Mouse (Mus musculus): ENCODE results near the gene Poll. TPM values are rescaled to one million over a fixed set of nuclear protein-coding genes. Genes with fewer than 3 reads are reported as not detected.

Poll gene
- polyA plus RNA-seq, 1 experiment = 11.6 TPM

DNA sequence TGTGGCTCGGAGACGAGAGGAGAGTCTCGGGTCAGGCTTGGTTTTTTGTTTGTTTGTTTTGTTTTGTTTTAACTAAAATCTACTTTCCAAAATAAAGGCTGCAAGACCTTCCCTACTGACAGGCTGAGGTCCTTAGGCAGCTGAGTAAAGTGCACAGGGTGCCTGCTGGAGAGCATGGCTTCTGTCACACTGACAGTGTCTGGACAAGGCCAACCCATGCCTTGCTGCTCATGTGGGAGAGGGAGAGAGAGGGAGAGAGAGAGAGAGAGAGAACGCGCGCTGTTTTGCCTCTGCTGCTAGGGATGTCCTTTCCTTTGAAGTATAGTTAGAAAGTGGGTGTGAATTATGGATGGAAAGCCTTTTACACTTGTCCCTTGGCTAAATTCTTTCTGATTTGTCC is 28.8 kb downstream of the Poll start:
- no peak overlapping the region for H3K4me2 ChIP-seq (ENCODE audit: low read depth)
- H3K36me3 ChIP-seq (ENCODE audit: control insufficient read depth, insufficient read depth) = no peaks in the 10 kb centered on the region
- no peaks in the 10 kb centered on the region for H3K27me3 ChIP-seq (ENCODE audit: control insufficient read depth, insufficient read depth, insufficient read length)
- no peak overlapping the region for H3K4me3 ChIP-seq
- no peaks in the 10 kb centered on the region for H3K79me2 ChIP-seq (ENCODE audit: control insufficient read depth, insufficient read depth)
- TF ChIP-seq REST (IDR thresholded peaks at IDR 0.05; ENCODE audit: insufficient read depth, insufficient read length) (no peak), POLR2AphosphoS2 (IDR thresholded peaks at IDR 0.05; ENCODE audit: insufficient read length, low read depth) (no peak), TCF3 (IDR thresholded peaks at IDR 0.05; ENCODE audit: insufficient read length, low read depth) (no peak), TCF12 (IDR thresholded peaks at IDR 0.05; ENCODE audit: insufficient read depth, poor library complexity, severe bottlenecking) (no peak), MAX (IDR thresholded peaks at IDR 0.05; ENCODE audit: low read depth) (no peak), MYOG (IDR thresholded peaks at IDR 0.05; ENCODE audit: control insufficient read depth in 1 of 3, insufficient read depth in 1 of 3, insufficient read length in 2 of 3, low read depth in 2 of 3) (no peak), MYOD1 (IDR thresholded peaks at IDR 0.05; ENCODE audit: control insufficient read depth in 1 of 3, insufficient read length in 2 of 3, low read depth in 2 of 3) (no peak), POLR2A (IDR thresholded peaks at IDR 0.05; ENCODE audit: insufficient read length, low read depth) (no peak), CEBPB (IDR thresholded peaks at IDR 0.05; ENCODE audit: insufficient read depth, poor library complexity, severe bottlenecking) (no peak), E2F4 (IDR thresholded peaks at IDR 0.05; ENCODE audit: insufficient read depth) (no peak), SRF (IDR thresholded peaks at IDR 0.05; ENCODE audit: control insufficient read depth, insufficient read length, low read depth) (no peak), USF1 (IDR thresholded peaks at IDR 0.05; ENCODE audit: low read depth) (no peak)
- H3ac ChIP-seq (ENCODE audit: control insufficient read depth, insufficient read length) = no peak overlapping the region

DNA sequence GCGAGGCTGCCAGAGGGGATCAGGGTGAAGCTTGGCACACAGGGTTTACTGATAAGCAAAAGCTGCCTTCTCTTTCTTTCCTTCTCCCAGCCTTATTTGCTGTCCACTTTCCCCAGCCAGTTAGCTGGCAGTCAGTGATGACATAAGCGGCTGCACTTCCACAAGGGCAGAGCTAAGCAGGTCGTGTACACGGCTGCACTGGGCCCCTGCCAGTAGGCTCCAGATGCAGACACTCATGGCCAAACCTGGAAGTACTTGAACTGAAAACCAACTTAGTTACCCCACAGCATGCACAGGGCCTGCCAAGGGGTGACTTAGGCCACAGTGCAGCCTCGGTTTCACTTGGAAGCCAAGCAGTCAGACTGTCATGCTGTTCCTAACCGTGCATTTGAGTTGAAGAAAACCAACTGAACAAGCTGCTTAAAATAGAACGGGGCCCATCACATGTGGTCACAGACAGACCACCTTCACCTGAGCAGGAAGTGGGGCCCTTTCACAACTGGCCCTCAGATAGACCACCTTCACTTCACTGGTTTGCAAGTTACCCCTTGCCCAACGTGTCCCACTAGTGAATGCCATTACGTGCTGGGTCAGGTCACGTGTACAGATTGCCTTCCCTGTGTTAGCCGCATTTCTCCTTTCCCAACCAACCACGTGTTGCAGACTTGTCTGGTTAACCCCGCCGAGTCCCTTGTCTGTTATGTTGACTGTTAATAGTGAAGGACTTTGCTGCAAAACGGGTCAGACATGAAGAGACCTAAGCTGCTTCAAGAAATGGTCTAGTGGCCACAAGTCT is 29.9 kb downstream of the Poll start:
- Histone ChIP-seq H3ac (ENCODE audit: control insufficient read depth, insufficient read length) (no peak overlapping the region), H3K36me3 (ENCODE audit: control insufficient read depth, insufficient read depth) (no peaks in the 10 kb centered on the region), H3K4me2 (ENCODE audit: low read depth) (no peak overlapping the region), H3K27me3 (ENCODE audit: control insufficient read depth, insufficient read depth, insufficient read length) (no peaks in the 10 kb centered on the region), H3K79me2 (ENCODE audit: control insufficient read depth, insufficient read depth) (no peaks in the 10 kb centered on the region), H3K4me3 (no peak overlapping the region)
- no peak for TF ChIP-seq E2F4 (IDR thresholded peaks at IDR 0.05; ENCODE audit: insufficient read depth)
- TF ChIP-seq SRF (IDR thresholded peaks at IDR 0.05; ENCODE audit: control insufficient read depth, insufficient read length, low read depth) = no peak
- TF ChIP-seq POLR2A (IDR thresholded peaks at IDR 0.05; ENCODE audit: insufficient read length, low read depth) = no peak
- no peak for TF ChIP-seq REST (IDR thresholded peaks at IDR 0.05; ENCODE audit: insufficient read depth, insufficient read length)
- TF ChIP-seq MAX (IDR thresholded peaks at IDR 0.05; ENCODE audit: low read depth) = no peak
- TF ChIP-seq USF1 (IDR thresholded peaks at IDR 0.05; ENCODE audit: low read depth) = no peak
- no peak for TF ChIP-seq POLR2AphosphoS2 (IDR thresholded peaks at IDR 0.05; ENCODE audit: insufficient read length, low read depth)
- no peak for TF ChIP-seq MYOG (IDR thresholded peaks at IDR 0.05; ENCODE audit: control insufficient read depth in 1 of 3, insufficient read depth in 1 of 3, insufficient read length in 2 of 3, low read depth in 2 of 3)
- no peak for TF ChIP-seq TCF3 (IDR thresholded peaks at IDR 0.05; ENCODE audit: insufficient read length, low read depth)
- TF ChIP-seq MYOD1 (IDR thresholded peaks at IDR 0.05; ENCODE audit: control insufficient read depth in 1 of 3, insufficient read length in 2 of 3, low read depth in 2 of 3) = no peak
- TF ChIP-seq TCF12 (IDR thresholded peaks at IDR 0.05; ENCODE audit: insufficient read depth, poor library complexity, severe bottlenecking) = no peak
- TF ChIP-seq CEBPB (IDR thresholded peaks at IDR 0.05; ENCODE audit: insufficient read depth, poor library complexity, severe bottlenecking) = no peak

DNA sequence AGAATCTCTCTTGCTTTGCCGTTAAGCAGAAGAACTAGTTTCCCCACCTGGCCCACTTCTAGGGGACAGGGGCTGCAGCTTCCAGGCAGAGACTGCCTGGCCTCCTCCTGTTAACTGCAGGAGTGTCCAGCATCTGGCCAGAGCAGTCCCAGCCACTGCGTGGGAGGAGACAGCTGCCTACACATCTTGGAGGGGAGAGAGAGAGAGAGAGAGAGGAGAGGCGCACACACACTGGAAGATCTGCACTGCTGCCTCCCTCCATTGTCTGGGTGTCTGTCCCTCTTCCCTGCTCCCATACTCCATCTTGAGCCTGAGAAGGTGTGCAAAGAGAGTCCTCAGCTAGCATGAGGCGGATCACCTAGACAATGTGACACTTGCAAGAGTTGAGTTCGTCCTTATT is 31.0 kb downstream of the Poll start:
- H3K79me2 ChIP-seq (ENCODE audit: control insufficient read depth, insufficient read depth) = no peaks in the 10 kb centered on the region
- H3K36me3 ChIP-seq (ENCODE audit: control insufficient read depth, insufficient read depth) = no peaks in the 10 kb centered on the region
- TF ChIP-seq SRF (IDR thresholded peaks at IDR 0.05; ENCODE audit: control insufficient read depth, insufficient read length, low read depth) (no peak), USF1 (IDR thresholded peaks at IDR 0.05; ENCODE audit: low read depth) (no peak), POLR2AphosphoS2 (IDR thresholded peaks at IDR 0.05; ENCODE audit: insufficient read length, low read depth) (no peak), MYOG (IDR thresholded peaks at IDR 0.05; ENCODE audit: control insufficient read depth in 1 of 3, insufficient read depth in 1 of 3, insufficient read length in 2 of 3, low read depth in 2 of 3) (no peak), MAX (IDR thresholded peaks at IDR 0.05; ENCODE audit: low read depth) (no peak), REST (IDR thresholded peaks at IDR 0.05; ENCODE audit: insufficient read depth, insufficient read length) (no peak), TCF3 (IDR thresholded peaks at IDR 0.05; ENCODE audit: insufficient read length, low read depth) (no peak), MYOD1 (IDR thresholded peaks at IDR 0.05; ENCODE audit: control insufficient read depth in 1 of 3, insufficient read length in 2 of 3, low read depth in 2 of 3) (no peak), POLR2A (IDR thresholded peaks at IDR 0.05; ENCODE audit: insufficient read length, low read depth) (no peak), TCF12 (IDR thresholded peaks at IDR 0.05; ENCODE audit: insufficient read depth, poor library complexity, severe bottlenecking) (no peak)
- no peak overlapping the region for H3K4me2 ChIP-seq (ENCODE audit: low read depth)
- no peak overlapping the region for H3ac ChIP-seq (ENCODE audit: control insufficient read depth, insufficient read length)
- no peaks in the 10 kb centered on the region for H3K27me3 ChIP-seq (ENCODE audit: control insufficient read depth, insufficient read depth, insufficient read length)
- no peak overlapping the region for H3K4me3 ChIP-seq

DNA sequence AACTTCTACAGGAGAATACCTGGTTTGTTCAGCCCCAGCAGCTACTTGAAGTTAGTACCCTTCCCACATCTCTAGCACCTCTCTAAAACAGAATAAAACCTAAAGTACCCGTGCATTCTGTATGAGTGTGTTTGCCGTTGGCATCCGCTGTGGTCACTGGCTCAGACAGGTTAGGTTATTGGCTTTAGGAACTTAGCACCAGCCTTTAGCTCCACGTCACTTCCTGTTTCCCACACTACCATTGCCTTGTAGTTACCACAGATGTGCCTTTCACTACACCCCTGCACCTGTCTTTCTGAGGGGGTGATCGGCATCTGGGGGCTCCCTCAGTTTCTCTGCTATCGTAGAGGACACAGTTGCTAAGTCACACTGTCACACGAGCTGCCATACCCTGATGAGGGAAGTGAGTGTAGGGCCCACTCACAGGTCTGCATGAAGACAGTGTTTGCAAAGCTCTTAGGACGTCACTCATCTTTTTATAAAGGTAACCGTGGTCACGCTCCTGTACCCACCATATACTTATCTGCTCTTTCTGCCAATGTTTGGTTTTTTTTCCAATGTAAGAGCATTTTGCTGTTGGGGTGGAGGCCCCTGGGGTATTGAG is 32.3 kb downstream of the Poll start:
- H3ac ChIP-seq (ENCODE audit: control insufficient read depth, insufficient read length) = no peak overlapping the region
- H3K36me3 ChIP-seq (ENCODE audit: control insufficient read depth, insufficient read depth) = no peaks in the 10 kb centered on the region
- no peaks in the 10 kb centered on the region for H3K27me3 ChIP-seq (ENCODE audit: control insufficient read depth, insufficient read depth, insufficient read length)
- H3K79me2 ChIP-seq (ENCODE audit: control insufficient read depth, insufficient read depth) = no peaks in the 10 kb centered on the region
- no peak overlapping the region for H3K4me2 ChIP-seq (ENCODE audit: low read depth)
- no peak for TF ChIP-seq SRF (IDR thresholded peaks at IDR 0.05; ENCODE audit: control insufficient read depth, insufficient read length, low read depth)
- no peak for TF ChIP-seq POLR2A (IDR thresholded peaks at IDR 0.05; ENCODE audit: insufficient read length, low read depth)
- TF ChIP-seq MYOD1 (IDR thresholded peaks at IDR 0.05; ENCODE audit: control insufficient read depth in 1 of 3, insufficient read length in 2 of 3, low read depth in 2 of 3) = no peak
- no peak for TF ChIP-seq CEBPB (IDR thresholded peaks at IDR 0.05; ENCODE audit: insufficient read depth, poor library complexity, severe bottlenecking)
- no peak for TF ChIP-seq E2F4 (IDR thresholded peaks at IDR 0.05; ENCODE audit: insufficient read depth)
- TF ChIP-seq TCF3 (IDR thresholded peaks at IDR 0.05; ENCODE audit: insufficient read length, low read depth) = no peak
- TF ChIP-seq REST (IDR thresholded peaks at IDR 0.05; ENCODE audit: insufficient read depth, insufficient read length) = no peak
- no peak for TF ChIP-seq MAX (IDR thresholded peaks at IDR 0.05; ENCODE audit: low read depth)
- no peak for TF ChIP-seq POLR2AphosphoS2 (IDR thresholded peaks at IDR 0.05; ENCODE audit: insufficient read length, low read depth)
- no peak for TF ChIP-seq TCF12 (IDR thresholded peaks at IDR 0.05; ENCODE audit: insufficient read depth, poor library complexity, severe bottlenecking)
- TF ChIP-seq USF1 (IDR thresholded peaks at IDR 0.05; ENCODE audit: low read depth) = no peak
- no peak for TF ChIP-seq MYOG (IDR thresholded peaks at IDR 0.05; ENCODE audit: control insufficient read depth in 1 of 3, insufficient read depth in 1 of 3, insufficient read length in 2 of 3, low read depth in 2 of 3)
- H3K4me3 ChIP-seq = no peak overlapping the region
